Mouse (Mus musculus): Measurements from ENCODE around the gene Crkl. TPM values are rescaled to one million over a fixed set of nuclear protein-coding genes. Genes with fewer than 3 reads are reported as not detected.
A peak's percentile ranks its signal among the peaks of the same experiment; 100 is the strongest.

The Crkl gene
- polyA plus RNA-seq (2016; fragmentation: Nextera tagmentation; extraction: Ambion mirVana), result 75.8 and 81.5 TPM in 2 replicates

- peaks cover 31% of the 10 kb centered on the region for H3K4me1 ChIP-seq (replicated peaks)
- H3K9me3 ChIP-seq, result 0 out of 2 replicates have a peak, but pooled peaks cover under 1% of the 10 kb centered on the region
- H3K36me3 ChIP-seq, result peaks cover 22% of the 10 kb centered on the region
- no peaks in the 10 kb centered on the region for H3K27me3 ChIP-seq (ENCODE audit: insufficient read depth, poor library complexity, severe bottlenecking)
- WGBS, result under 1% methylated on average over 63 of the region's 63 CpGs
- H3K27ac ChIP-seq, result peak within 1 kb of the TSS; percentile 98
- H3K4me3 ChIP-seq, result peak within 1 kb of the TSS; percentile 98
- peak; percentile 99 for DNase-seq (ENCODE audit: low spot score)
Measured at GRCm38 (mm10) chr16:17451541-17452372, at the start of gene Crkl. Gene Crkl, plus strand, starts transcription at chr16:17451987.

- H3K4me1 ChIP-seq (replicated peaks), result peaks cover 21% of the 10 kb centered on the region
- no peaks in the 10 kb centered on the region for H3K9me3 ChIP-seq
- H3K4me3 ChIP-seq, result no peak overlapping the region
- peaks cover 6% of the 10 kb centered on the region; the same call in 1 of the 2 replicates for H3K36me3 ChIP-seq
- 73% methylated on average over 1 of the region's 1 CpGs for WGBS
- peak; percentile 10 for DNase-seq (ENCODE audit: low spot score)
- no peak overlapping the region for H3K27ac ChIP-seq
- no peaks in the 10 kb centered on the region for H3K27me3 ChIP-seq (ENCODE audit: insufficient read depth, poor library complexity, severe bottlenecking)
Measured at GRCm38 (mm10) chr16:17402855-17403254, 48.9 kb upstream of the Crkl start.

GRCm38 (mm10) chr16:17405271-17405696, 46.5 kb upstream of the Crkl start:
- H3K9me3 ChIP-seq, result no peaks in the 10 kb centered on the region
- H3K4me1 ChIP-seq (replicated peaks), result peaks cover 21% of the 10 kb centered on the region
- DNase-seq (ENCODE audit: low spot score), result no peak
- 1% methylated on average over 22 of the region's 22 CpGs for WGBS
- peak overlapping the region; percentile 84 for H3K27ac ChIP-seq
- no peaks in the 10 kb centered on the region for H3K27me3 ChIP-seq (ENCODE audit: insufficient read depth, poor library complexity, severe bottlenecking)
- peak overlapping the region; percentile 85 for H3K4me3 ChIP-seq
- peaks cover 6% of the 10 kb centered on the region; the same call in 1 of the 2 replicates for H3K36me3 ChIP-seq

GRCm38 (mm10) chr16:17405736-17406443, 45.9 kb upstream of the Crkl start, which contains the start of the genes Snap29 and Pi4ka:
Gene Snap29, plus strand, starts transcription at chr16:17405986.
Gene Pi4ka, minus strand, starts transcription at chr16:17406314.
- H3K9me3 ChIP-seq, result no peaks in the 10 kb centered on the region
- H3K4me1 ChIP-seq (replicated peaks), result peaks cover 21% of the 10 kb centered on the region
- WGBS, result under 1% methylated on average over 69 of the region's 69 CpGs
- peak within 1 kb of the TSS; percentile 84 for H3K27ac ChIP-seq
- peaks cover 6% of the 10 kb centered on the region; the same call in 1 of the 2 replicates for H3K36me3 ChIP-seq
- peak within 1 kb of the TSS; percentile 85 for H3K4me3 ChIP-seq
- no peaks in the 10 kb centered on the region for H3K27me3 ChIP-seq (ENCODE audit: insufficient read depth, poor library complexity, severe bottlenecking)
- DNase-seq (ENCODE audit: low spot score), result peak; percentile 99

GRCm38 (mm10) chr16:17406512-17407231, 45.1 kb upstream of the Crkl start:
- peaks cover 6% of the 10 kb centered on the region; the same call in 1 of the 2 replicates for H3K36me3 ChIP-seq
- no peaks in the 10 kb centered on the region for H3K27me3 ChIP-seq (ENCODE audit: insufficient read depth, poor library complexity, severe bottlenecking)
- H3K27ac ChIP-seq, result 0 out of 2 replicates have a peak overlapping the region, but pooled peaks have one; percentile 84
- no peaks in the 10 kb centered on the region for H3K9me3 ChIP-seq
- H3K4me1 ChIP-seq (replicated peaks), result peaks cover 21% of the 10 kb centered on the region
- no peak for DNase-seq (ENCODE audit: low spot score)
- 44% methylated on average over 9 of the region's 9 CpGs for WGBS
- peak overlapping the region; percentile 85 for H3K4me3 ChIP-seq

- no peaks in the 10 kb centered on the region for H3K9me3 ChIP-seq
- DNase-seq (ENCODE audit: low spot score), result no peak
- no peaks in the 10 kb centered on the region for H3K27me3 ChIP-seq (ENCODE audit: insufficient read depth, poor library complexity, severe bottlenecking)
- H3K27ac ChIP-seq, result no peak overlapping the region
- H3K36me3 ChIP-seq, result no peaks in the 10 kb centered on the region
- 95% methylated on average over 2 of the region's 2 CpGs for WGBS
- H3K4me3 ChIP-seq, result no peak overlapping the region
- peaks cover 21% of the 10 kb centered on the region for H3K4me1 ChIP-seq (replicated peaks)
Measured at GRCm38 (mm10) chr16:17409046-17409445, 42.7 kb upstream of the Crkl start.

- WGBS, result 73% methylated on average over 4 of the region's 4 CpGs
- peaks cover 9% of the 10 kb centered on the region for H3K4me1 ChIP-seq (replicated peaks)
- DNase-seq (ENCODE audit: low spot score), result no peak
- no peaks in the 10 kb centered on the region for H3K9me3 ChIP-seq
- no peaks in the 10 kb centered on the region for H3K27me3 ChIP-seq (ENCODE audit: insufficient read depth, poor library complexity, severe bottlenecking)
- H3K27ac ChIP-seq, result no peak overlapping the region
- no peak overlapping the region for H3K4me3 ChIP-seq
- H3K36me3 ChIP-seq, result no peaks in the 10 kb centered on the region
Measured at GRCm38 (mm10) chr16:17410209-17410608, 41.6 kb upstream of the Crkl start.

- Histone ChIP-seq H3K9me3 (no peaks in the 10 kb centered on the region), H3K4me1 (replicated peaks) (no peaks in the 10 kb centered on the region), H3K27ac (no peak overlapping the region), H3K36me3 (peaks cover 67% of the 10 kb centered on the region), H3K27me3 (ENCODE audit: insufficient read depth, poor library complexity, severe bottlenecking) (no peaks in the 10 kb centered on the region), H3K4me3 (no peak overlapping the region)
- no peak for DNase-seq (ENCODE audit: low spot score)
- 83% methylated on average over 3 of the region's 3 CpGs for WGBS
Measured at GRCm38 (mm10) chr16:17423021-17423420, 28.8 kb upstream of the Crkl start.

GRCm38 (mm10) chr16:17432576-17432975, 19.2 kb upstream of the Crkl start:
- peaks cover 17% of the 10 kb centered on the region for H3K36me3 ChIP-seq
- H3K4me1 ChIP-seq (replicated peaks), result no peaks in the 10 kb centered on the region
- no peak overlapping the region for H3K4me3 ChIP-seq
- H3K27me3 ChIP-seq (ENCODE audit: insufficient read depth, poor library complexity, severe bottlenecking), result no peaks in the 10 kb centered on the region
- DNase-seq (ENCODE audit: low spot score), result no peak
- H3K9me3 ChIP-seq, result no peaks in the 10 kb centered on the region
- 83% methylated on average over 2 of the region's 2 CpGs for WGBS
- H3K27ac ChIP-seq, result no peak overlapping the region

GRCm38 (mm10) chr16:17452373-17452715, 557 bp downstream of the Crkl start:
- Histone ChIP-seq H3K4me1 (replicated peaks) (peaks cover 31% of the 10 kb centered on the region), H3K4me3 (peak overlapping the region; percentile 98), H3K27me3 (ENCODE audit: insufficient read depth, poor library complexity, severe bottlenecking) (no peaks in the 10 kb centered on the region), H3K9me3 (no peaks in the 10 kb centered on the region), H3K36me3 (peaks cover 28% of the 10 kb centered on the region), H3K27ac (peak overlapping the region; percentile 98)
- no peak for DNase-seq (ENCODE audit: low spot score)
- WGBS, result under 1% methylated on average over 24 of the region's 24 CpGs

GRCm38 (mm10) chr16:17456901-17457300, 5.1 kb downstream of the Crkl start:
- Histone ChIP-seq H3K4me3 (no peak overlapping the region), H3K27ac (no peak overlapping the region), H3K36me3 (peaks cover 73% of the 10 kb centered on the region), H3K9me3 (no peaks in the 10 kb centered on the region), H3K27me3 (ENCODE audit: insufficient read depth, poor library complexity, severe bottlenecking) (no peaks in the 10 kb centered on the region), H3K4me1 (replicated peaks) (peaks cover 25% of the 10 kb centered on the region)
- 100% methylated on average over 1 of the region's 1 CpGs for WGBS
- no peak for DNase-seq (ENCODE audit: low spot score)

- DNase-seq (ENCODE audit: low spot score), result peak; percentile 9
- 95% methylated on average over 4 of the region's 4 CpGs for WGBS
- peaks cover 4% of the 10 kb centered on the region for H3K4me1 ChIP-seq (replicated peaks)
- no peaks in the 10 kb centered on the region for H3K9me3 ChIP-seq
- no peaks in the 10 kb centered on the region for H3K27me3 ChIP-seq (ENCODE audit: insufficient read depth, poor library complexity, severe bottlenecking)
- H3K36me3 ChIP-seq, result peaks cover 91% of the 10 kb centered on the region
- no peak overlapping the region for H3K4me3 ChIP-seq
- H3K27ac ChIP-seq, result no peak overlapping the region
Measured at GRCm38 (mm10) chr16:17460254-17460653, 8.5 kb downstream of the Crkl start.

All from hindbrain, embryonic 10.5 days (tissue).